ENCODE assay signal across 8 mouse cellular contexts in the genomic region with DNA sequence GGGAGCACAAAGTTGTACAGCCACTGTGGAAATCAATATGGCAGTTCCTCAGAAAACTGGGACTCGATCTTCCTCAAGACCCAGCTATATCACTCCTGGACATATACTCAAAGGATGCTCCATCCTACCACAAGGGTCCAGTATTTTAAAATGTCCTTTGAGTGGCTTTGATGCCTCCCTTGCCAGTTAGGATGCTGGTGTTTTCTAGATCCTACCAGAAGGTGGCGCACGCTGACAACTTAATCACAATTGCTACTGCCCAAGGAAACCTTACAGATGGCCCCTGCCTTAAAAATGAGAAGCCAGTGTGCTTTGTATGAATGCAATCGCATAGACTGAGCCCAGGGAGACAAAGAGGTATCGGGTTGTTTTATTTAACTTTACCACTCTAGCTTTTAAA. TPM values are rescaled to one million over a fixed set of nuclear protein-coding genes. Genes with fewer than 3 reads are reported as not detected.
DNase-seq lines count a peak whose midpoint lies in the region; ATAC-seq lines count a peak whose summit lies in the region.

No protein-coding gene starts in this region.

- no peaks in the 10 kb centered on the region for H3K9me3 ChIP-seq in hindbrain, embryonic 16.5 days (ENCODE audit: control insufficient read depth, low read length)
- no peaks in the 10 kb centered on the region for H3K9me3 ChIP-seq in midbrain, embryonic 10.5 days (replicated peaks)

- peak; percentile 69 for DNase-seq in T-cell, adult 2 months (ENCODE audit: low spot score)
- DNase-seq in cerebellum, adult 8-10 months, result peak; percentile 77
- peak; percentile 62 for DNase-seq in left cerebral cortex, adult 11 months (ENCODE audit: low spot score)
- DNase-seq in midbrain, embryonic 10.5 days (ENCODE audit: low spot score), result peak; percentile 78
- DNase-seq in right cerebral cortex, postnatal 4 days, result peak; percentile 83

- 14% methylated on average over 5 of the region's 5 CpGs for WGBS in hindbrain, embryonic 16.5 days
- WGBS in midbrain, embryonic 10.5 days, result 23% methylated on average over 5 of the region's 5 CpGs

- peaks cover 14% of the 10 kb centered on the region for H3K36me3 ChIP-seq in hindbrain, embryonic 16.5 days (ENCODE audit: control insufficient read depth, insufficient read depth, low read length)
- peaks cover 23% of the 10 kb centered on the region for H3K36me3 ChIP-seq in midbrain, embryonic 10.5 days

- no peak overlapping the region for H3K27ac ChIP-seq in hindbrain, embryonic 16.5 days (ENCODE audit: low read depth, low read length)
- no peak overlapping the region for H3K27ac ChIP-seq in midbrain, embryonic 10.5 days (replicated peaks)

- H3K4me2 ChIP-seq in hindbrain, embryonic 16.5 days (ENCODE audit: low read length), result no peak overlapping the region

- ATAC-seq in frontal cortex, adult (ENCODE audit: low TSS enrichment), result peak; percentile 74
- ATAC-seq in hindbrain, embryonic 16.5 days, result peak; percentile 63; the same call in 1 of the 2 replicates
- no peak for ATAC-seq in activated CD4-positive, CD25-positive, alpha-beta regulatory T cell, adult 4 months

- no peaks in the 10 kb centered on the region for H3K4me1 ChIP-seq in hindbrain, embryonic 16.5 days (ENCODE audit: control insufficient read depth, insufficient read depth, low read depth, low read length)
- H3K4me1 ChIP-seq in midbrain, embryonic 10.5 days, result peaks cover 4% of the 10 kb centered on the region; the same call in 1 of the 2 replicates

- no peak overlapping the region for H3K9ac ChIP-seq in hindbrain, embryonic 16.5 days (ENCODE audit: low read depth, low read length)

- H3K27me3 ChIP-seq in hindbrain, embryonic 16.5 days (replicated peaks; ENCODE audit: control insufficient read depth, insufficient read depth, low read length), result no peaks in the 10 kb centered on the region
- no peaks in the 10 kb centered on the region for H3K27me3 ChIP-seq in midbrain, embryonic 10.5 days (ENCODE audit: low read depth, poor library complexity, severe bottlenecking)

- no peak overlapping the region for H3K4me3 ChIP-seq in hindbrain, embryonic 16.5 days (ENCODE audit: low read length)
- H3K4me3 ChIP-seq in midbrain, embryonic 10.5 days, result no peak overlapping the region

RNA-seq across cellular contexts. Expression of a gene that starts 15.7 kb away (rescaled TPM):
- polyA plus RNA-seq in hindbrain, embryonic 16.5 days (2015; fragmentation: Nextera tagmentation; extraction: Ambion mirVana), result 144 and 165 TPM in 2 replicates
- polyA plus RNA-seq in midbrain, embryonic 10.5 days (2016; fragmentation: Nextera tagmentation; extraction: Ambion mirVana), result 164 and 166 TPM in 2 replicates
- polyA plus RNA-seq in activated CD4-positive, CD25-positive, alpha-beta regulatory T cell, adult 4 months (2017; shearing (Covaris generic)), result 100 to 1,000 TPM; 152 to 169 TPM
